Mouse (Mus musculus) cerebellum, adult 2 months (tissue): ENCODE measurements around the gene Zfp62.

Source experiments
- CTCF ChIP-seq: fragments of 200-500 bp; IDR thresholded peaks from 2 replicates; pipeline ENCODE4 v1.5.1; 2011; ENCODE audit warnings: low read depth, mild to moderate bottlenecking, control low read depth, low read length, moderate library complexity, borderline replicate concordance; ENCODE audit not compliant: insufficient read depth
- POLR2A ChIP-seq: fragments of 200-500 bp; IDR thresholded peaks from 2 replicates; pipeline ENCODE4 v1.6.1; 2011; ENCODE audit warnings: low read length, control low read depth, borderline replicate concordance; ENCODE audit not compliant: insufficient read depth

GRCm38 (mm10) chr11:49202071-49202470 lies 1.0 kb upstream of the Zfp62 start:
- TF ChIP-seq POLR2A = no peak
- TF ChIP-seq CTCF = no peak
